Mouse (Mus musculus) urinary bladder, postnatal 14 days (tissue): Measurements from ENCODE around the gene Olfr519.

Source experiments
- DNase-seq: peaks from one replicate; pipeline ENCODE4 v3.0.0; 2021; ENCODE audit warnings: low spot score

The Olfr519 gene

GRCm38 (mm10) chr7:108894320-108894719 lies at the start of gene Olfr519:
Gene Olfr519, minus strand, starts transcription at chr7:108894420.
- no peak for DNase-seq

- no peak for DNase-seq
Observed at GRCm38 (mm10) chr7:108944002-108944401, 49.8 kb upstream of the Olfr519 start.

GRCm38 (mm10) chr7:108941466-108941865 lies 47.2 kb upstream of the Olfr519 start:
- DNase-seq, result peak; percentile 63

- no peak for DNase-seq
Observed at GRCm38 (mm10) chr7:108936591-108936990, 42.4 kb upstream of the Olfr519 start.

GRCm38 (mm10) chr7:108935411-108935810 lies 41.2 kb upstream of the Olfr519 start:
- no peak for DNase-seq

- DNase-seq, result no peak
Observed at GRCm38 (mm10) chr7:108934836-108935235, 40.6 kb upstream of the Olfr519 start.

GRCm38 (mm10) chr7:108933794-108934731 lies 39.8 kb upstream of the Olfr519 start, which contains the start of gene Eif3f:
Gene Eif3f, plus strand, starts transcription at chr7:108934417.
- peak; percentile 92 for DNase-seq

GRCm38 (mm10) chr7:108929726-108930393 lies 35.6 kb upstream of the Olfr519 start, which contains the start of gene Nlrp10:
Gene Nlrp10, minus strand, starts transcription at chr7:108930178.
- no peak for DNase-seq

GRCm38 (mm10) chr7:108928280-108929188 lies 34.3 kb upstream of the Olfr519 start:
- DNase-seq, result no peak

- DNase-seq, result no peak
Observed at GRCm38 (mm10) chr7:108927043-108927442, 32.8 kb upstream of the Olfr519 start.

GRCm38 (mm10) chr7:108903969-108904368 lies 9.7 kb upstream of the Olfr519 start:
- DNase-seq, result no peak

GRCm38 (mm10) chr7:108884906-108885305 lies 9.3 kb downstream of the Olfr519 start, which contains the start of gene Olfr518:
Gene Olfr518, minus strand, starts transcription at chr7:108885006.
- no peak for DNase-seq

GRCm38 (mm10) chr7:108872279-108872678 lies 21.9 kb downstream of the Olfr519 start, which contains the start of gene Olfr517:
Gene Olfr517, minus strand, starts transcription at chr7:108872379.
- DNase-seq, result no peak

GRCm38 (mm10) chr7:108850429-108850828 lies 43.8 kb downstream of the Olfr519 start, which contains the start of gene Olfr516:
Gene Olfr516, minus strand, starts transcription at chr7:108850529.
- DNase-seq, result no peak
